Mouse (Mus musculus) large intestine, adult 2 months (tissue): ENCODE results near the gene Tfap2d. TPM values are rescaled to one million over a fixed set of nuclear protein-coding genes. Genes with fewer than 3 reads are reported as not detected.
A peak's percentile ranks its signal among the peaks of the same experiment; 100 is the strongest.

Source experiments
- DNase-seq: peaks from one replicate; pipeline ENCODE4 v3.0.0-alpha.2; 2012; ENCODE audit warnings: low read depth, low spot score
- WGBS: fragments of 180-500 bp; shearing (Covaris S2); methylation state at CpG from one replicate; pipeline ENCODE4 v1.1.7; 2018; 5-methylcytosine and 5-hydroxymethylcytosine counted together
- polyA plus RNA-seq: library from polyadenylated mRNA; depleted of rRNA; stranded (reverse); fragments of >200 nt; gene quantifications from 2 replicates; pipeline ENCODE4 v1.2.3, GENCODE M21; 2012; rRNA removed

Gene Tfap2d
- not detected in 2 replicates for polyA plus RNA-seq

DNA sequence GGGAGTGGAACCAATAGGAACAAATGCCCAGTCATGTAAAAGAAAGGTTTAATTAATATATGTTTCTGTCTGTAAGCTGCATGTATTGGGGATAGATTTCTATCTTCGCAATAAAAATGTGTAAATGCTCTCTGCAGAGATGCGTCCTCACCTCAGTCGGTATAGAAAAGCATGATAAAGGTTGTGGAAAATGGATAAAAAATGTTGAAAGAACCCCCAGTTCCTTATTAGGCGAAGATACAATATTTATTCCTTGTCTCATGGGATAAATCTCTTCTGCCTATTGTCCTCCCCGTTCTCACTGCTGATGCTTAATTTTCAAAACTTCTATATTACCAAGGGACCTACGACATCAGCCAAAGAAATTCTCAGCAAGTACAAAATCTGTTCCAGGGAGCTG is at the start of gene Tfap2d:
Gene Tfap2d (plus strand): TSS at position 392 of the 400 bp plus-strand sequence.
- 8% methylated on average over 6 of the region's 6 CpGs for WGBS
- no peak for DNase-seq

DNA sequence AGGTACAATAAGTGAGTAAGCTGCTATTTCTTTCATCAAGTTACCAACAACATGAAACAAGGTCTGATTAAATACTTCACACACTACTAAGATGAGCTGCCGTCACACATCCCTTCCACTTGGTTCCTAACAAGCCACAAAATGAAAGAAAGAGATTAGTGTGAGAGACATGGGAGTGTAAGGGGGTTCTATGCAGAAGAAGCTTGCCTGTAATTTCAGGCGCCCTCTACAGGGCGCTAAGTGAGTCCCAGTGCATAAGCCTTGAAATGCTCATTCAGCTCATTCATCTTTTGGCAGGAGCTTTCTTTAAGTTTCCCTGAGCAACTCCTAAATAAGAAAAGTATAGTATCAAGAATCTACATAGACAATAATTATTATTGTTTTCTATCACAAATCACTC is 46.5 kb upstream of the Tfap2d start:
- 23% methylated on average over 3 of the region's 3 CpGs for WGBS
- DNase-seq: no peak

DNA sequence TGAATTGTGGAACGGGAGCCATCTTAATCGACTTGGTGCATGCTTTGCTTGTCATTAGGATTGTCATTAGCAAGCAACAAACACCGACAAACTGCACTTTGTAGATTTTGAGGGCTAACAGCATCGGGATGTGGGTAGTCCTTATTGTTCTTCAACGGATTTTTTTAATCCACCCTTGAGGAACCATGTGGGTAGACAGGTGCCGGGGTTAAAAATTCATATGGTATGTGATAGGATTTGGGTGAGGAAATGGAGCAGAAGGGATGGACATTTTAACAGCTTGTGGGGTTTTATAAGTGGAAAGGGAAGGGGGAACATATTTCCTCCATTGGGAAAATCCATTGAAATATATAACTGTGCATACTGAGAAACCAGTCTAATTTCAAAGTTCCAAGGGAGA is 46.0 kb upstream of the Tfap2d start:
- 74% methylated on average over 6 of the region's 6 CpGs for WGBS
- DNase-seq: no peak

DNA sequence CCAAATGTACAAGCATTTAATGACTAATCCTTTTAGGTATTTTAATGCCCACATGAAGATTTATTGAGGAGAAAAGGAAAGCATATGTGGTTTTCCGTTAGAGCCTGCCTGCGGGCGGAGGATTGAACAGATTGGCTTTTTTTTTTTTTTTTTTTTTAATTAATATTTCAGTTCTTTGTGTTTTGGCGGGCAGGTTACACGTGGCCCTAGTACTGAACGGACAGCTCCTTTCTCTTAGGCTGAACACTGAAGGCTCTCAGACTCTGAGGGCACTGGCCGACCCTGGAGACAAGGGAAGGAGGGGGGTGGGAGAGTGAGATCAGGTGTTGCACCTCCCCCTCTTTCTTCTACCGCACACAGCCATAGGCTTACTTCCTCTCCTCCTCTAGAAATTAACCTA is 14.7 kb upstream of the Tfap2d start:
- 16% methylated on average over 8 of the region's 8 CpGs for WGBS
- DNase-seq: no peak

DNA sequence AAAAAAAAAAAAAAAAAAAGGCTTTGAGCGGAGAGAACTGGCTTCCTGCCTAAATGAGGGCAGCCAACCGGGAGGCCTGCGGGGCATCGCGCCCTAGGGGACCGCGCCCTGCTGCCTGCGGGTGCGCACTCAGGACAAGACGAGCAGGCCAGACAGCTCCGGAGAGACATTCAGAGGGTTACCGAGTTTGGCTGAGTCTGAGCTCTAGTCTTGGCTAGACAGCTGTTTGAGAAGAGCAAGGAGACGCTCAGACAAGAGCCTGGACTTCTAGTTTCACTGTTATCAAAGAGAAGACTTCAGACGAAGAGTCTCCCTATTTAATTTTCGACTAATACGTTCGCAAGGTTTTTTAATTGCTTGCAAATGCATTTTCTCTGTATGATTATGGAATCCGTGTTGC is 5.9 kb upstream of the Tfap2d start:
- WGBS: 3% methylated on average over 18 of the region's 18 CpGs

DNA sequence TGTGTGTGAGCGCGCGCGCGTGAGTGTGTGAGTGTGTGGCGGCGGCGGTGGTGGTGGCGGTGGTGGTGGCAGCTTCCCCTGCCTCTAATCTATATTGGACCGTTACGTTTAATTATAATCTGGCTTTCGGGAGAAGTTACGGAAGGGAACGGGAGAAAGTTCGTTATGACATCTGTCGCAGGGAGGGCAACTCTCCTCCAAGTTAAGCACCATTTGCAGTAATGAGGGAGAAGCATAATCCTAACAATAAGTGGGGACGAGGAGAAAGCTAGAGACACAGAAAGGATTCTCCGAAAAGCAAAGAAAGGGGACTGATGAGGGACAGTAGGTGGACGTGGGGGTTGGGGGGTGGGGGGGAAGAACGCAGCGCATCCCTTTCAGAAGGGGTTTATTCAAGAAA is 494 bp downstream of the Tfap2d start:
- no peak for DNase-seq
- 3% methylated on average over 21 of the region's 21 CpGs for WGBS

More for the DNA sequence above, 5.9 kb upstream of the Tfap2d start:
- DNase-seq: no peak

DNA sequence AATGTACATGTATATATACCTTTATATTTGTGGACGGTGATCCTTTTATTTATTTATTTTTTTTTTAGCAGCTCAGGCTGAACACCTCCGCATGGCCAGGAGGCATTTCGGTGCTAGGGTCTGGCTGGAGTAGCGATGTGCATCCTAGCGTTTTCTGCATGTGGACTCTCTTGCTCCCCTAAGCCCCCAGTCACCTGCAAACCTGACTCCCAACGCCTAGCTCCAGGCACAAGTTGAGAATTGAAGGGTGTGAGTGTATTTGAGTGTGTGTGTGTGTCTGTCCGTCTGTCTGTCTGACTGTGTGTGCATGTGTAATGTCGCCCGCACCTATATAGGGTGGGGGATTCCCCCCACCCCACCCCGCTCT is 937 bp downstream of the Tfap2d start:
- DNase-seq: no peak
- 5% methylated on average over 10 of the region's 10 CpGs for WGBS

DNA sequence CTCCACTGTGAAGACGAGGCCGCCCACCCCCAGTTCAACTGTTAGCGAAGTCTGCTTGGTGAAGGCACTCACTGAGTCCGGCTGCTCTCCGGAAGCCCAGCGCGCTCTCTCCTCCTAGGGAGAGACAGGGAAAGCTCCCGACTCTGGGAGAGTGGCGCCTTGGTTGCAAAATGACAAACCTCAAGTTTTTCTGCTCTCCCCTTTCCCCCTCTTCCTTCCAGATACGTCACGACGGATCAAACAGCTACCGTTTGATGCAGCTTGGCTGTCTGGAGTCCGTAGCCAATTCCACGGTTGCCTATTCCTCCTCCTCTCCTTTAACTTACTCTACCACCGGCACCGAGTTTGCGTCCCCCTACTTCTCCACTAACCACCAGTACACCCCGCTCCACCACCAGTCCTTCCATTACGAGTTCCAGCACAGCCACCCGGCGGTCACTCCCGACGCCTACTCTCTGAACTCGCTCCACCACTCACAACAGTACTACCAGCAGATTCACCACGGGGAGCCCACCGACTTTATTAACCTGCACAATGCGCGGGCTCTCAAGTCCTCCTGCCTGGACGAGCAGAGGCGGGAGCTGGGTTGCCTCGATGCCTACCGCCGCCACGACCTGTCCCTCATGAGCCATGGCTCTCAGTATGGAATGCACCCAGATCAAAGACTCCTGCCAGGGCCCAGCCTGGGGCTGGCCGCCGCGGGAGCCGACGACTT is 1.5 kb downstream of the Tfap2d start:
- DNase-seq: no peak
- WGBS: 3% methylated on average over 40 of the region's 40 CpGs

DNA sequence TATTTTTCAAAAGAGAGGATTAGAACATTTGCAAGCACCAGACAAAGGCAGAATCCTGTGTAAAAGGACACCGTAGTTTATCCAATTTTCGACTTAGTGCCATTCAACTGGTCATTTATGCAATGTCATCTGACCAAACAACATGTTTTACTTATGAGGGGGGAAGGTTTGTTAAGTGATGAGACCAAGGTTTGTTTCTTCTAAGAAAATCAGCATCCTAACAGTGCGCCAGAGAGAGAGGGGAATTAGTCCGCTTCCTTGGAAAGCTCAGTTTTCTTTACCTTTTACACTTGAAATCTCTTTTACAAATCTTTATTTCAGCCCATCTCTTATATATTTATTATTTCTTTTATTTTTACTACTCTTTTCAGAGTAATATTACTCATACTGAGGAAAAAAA is 3.6 kb downstream of the Tfap2d start:
- no peak for DNase-seq
- 8% methylated on average over 4 of the region's 4 CpGs for WGBS

DNA sequence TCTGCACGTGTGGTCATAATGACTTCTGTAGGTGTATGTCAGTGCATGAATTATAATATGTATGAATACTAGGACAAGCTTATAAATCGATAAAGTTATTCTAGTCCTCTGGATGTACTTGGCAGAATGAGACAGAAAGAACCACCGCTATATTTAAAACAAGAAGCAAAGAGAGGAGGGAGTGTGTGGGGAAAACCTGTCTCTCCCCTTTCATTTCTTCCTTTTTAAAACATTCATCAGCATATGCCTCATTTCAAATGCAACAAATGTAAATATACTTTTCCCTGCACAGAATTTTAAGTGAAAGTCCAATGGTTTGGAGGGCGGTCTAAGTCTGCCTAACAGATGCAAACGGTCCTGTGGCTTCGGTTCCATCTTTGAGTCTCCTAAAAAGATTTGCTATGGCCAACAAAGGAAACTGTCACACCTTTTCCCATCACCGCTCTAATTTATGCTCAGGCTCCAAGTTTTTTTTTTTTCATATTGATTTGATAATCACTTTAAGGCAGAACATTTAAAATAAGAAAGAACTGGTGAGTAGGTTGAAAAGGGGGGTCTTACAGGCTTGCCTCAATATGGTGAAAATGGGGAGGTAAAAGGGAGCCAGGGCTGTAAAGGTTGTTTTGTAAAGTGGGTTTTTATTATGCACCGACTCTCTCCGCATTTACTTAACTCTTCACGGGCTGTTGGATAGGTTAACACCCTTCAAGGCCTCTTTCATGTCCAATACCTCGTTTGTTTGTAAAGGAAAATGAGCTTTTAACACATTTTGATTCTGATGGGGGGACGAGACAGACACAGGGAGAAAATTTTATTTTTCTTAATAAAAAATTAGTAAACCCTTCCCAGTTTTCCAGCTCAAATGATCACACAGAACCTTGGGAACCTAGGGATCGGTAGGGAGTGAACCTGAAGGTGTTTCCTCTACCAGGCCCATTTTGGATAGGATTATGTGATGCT is 4.3 kb downstream of the Tfap2d start:
- WGBS: 3% methylated on average over 13 of the region's 13 CpGs
- no peak for DNase-seq

DNA sequence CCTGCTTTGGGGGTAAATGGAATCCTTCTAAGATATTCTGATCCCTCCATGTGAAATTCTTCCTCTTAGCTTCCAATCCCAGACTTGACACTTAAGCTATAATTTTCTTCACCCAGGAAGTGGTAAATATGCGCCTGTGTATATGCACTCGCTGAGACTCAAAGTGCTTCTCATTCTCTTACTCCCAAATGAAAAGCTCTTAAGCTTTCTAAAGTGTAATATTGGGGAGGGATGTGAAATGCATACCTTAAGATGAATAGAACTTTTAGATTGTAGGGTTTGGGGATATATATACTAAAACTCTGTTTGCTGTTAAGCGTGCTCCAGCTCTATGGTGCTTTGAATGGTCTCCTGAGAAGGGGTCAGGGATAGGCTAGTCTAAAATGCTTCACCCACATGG is 5.0 kb downstream of the Tfap2d start:
- WGBS: 5% methylated on average over 3 of the region's 3 CpGs
- no peak for DNase-seq

DNA sequence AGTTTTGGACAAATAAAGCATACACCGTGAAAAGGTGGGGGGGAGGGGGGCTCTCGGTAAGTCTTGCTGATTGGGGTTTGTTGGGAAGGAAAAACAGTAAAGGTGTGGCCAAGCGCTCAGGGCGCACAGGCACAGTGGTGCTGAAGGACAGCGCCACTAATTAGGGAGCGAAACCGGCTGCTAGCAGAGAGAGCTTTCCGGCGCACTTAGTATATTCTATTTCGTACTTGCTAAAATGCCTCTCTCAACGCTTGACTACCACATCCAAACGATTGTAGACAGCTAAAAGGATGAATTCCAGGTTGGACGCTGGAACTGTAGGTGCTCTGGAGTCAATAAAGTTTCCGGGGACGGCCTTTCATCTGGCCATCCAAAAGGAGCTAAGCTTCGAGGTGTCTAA is 6.9 kb downstream of the Tfap2d start:
- DNase-seq: no peak
- 5% methylated on average over 16 of the region's 16 CpGs for WGBS

DNA sequence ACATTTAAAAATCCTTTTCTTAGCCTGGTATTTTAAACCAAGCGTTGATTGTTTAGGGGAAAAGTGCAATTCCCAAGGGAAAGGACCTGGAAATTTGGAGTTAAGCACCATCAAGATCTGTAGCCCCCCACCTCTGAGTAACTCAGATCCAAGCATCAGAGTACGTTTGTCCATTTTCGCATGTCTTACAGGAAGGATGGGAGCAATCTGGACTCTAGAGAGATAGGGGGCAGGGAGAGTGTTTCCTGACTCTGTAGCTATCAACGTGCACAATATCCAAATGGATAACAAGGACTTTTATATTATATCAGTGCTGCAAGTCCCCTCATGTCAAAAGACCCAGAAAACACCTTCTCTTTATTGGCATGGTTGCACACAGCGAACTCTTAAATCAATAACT is 7.4 kb downstream of the Tfap2d start:
- no peak for DNase-seq
- 4% methylated on average over 5 of the region's 5 CpGs for WGBS

DNA sequence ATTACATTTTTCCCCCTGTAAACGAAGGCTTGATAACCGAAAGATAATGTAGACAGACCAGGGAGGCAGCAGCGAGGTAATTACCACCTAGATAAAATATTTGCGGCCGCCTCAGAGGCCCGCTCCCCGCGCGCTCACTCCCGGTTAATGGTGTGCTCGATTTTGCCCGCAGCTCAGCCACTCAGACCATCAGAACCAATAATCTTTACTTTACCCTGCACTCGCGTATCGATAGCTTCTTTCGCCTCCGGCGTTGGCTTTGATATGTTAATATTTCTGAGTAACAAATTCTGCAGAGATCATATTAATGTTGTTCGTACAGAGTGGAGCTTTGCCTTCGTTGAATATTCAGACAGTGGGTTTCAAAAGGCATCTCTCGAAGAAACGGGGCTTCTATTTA is 8.2 kb downstream of the Tfap2d start:
- WGBS: 4% methylated on average over 22 of the region's 22 CpGs

DNA sequence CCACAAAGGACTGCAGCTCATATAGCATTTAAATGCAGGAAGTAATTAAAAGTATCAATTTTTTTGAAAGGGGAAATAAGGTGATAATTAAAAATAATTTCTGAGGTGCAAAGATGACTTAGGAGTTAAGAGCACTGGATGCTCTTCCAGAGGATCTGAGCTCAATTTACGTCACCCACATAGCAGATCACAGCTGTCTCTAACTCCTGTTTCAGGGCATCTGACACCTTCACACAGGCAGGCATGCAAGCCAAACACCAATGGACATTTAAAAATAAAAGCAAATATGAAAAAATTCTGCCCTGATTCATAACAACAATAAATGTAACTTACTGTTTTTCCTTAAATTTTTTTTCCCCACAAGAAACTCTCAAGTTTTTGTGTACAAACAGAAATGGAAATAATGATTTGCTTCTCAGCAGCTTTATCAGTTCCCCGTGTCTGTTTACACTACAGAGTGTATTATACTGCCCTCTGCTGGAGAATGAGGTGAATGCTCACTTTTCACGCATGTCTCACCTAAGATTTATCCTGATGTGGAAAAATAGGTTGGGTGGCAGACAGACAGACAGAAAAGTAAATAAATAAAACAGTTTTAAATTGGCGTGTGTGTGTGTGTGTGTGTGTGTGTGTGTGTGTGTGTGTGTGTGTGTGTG is 76.0 kb downstream of the Tfap2d start:
- WGBS: 6% methylated on average over 4 of the region's 4 CpGs
- peak; percentile 2 for DNase-seq

More for the DNA sequence above, 8.2 kb downstream of the Tfap2d start:
- no peak for DNase-seq

DNA sequence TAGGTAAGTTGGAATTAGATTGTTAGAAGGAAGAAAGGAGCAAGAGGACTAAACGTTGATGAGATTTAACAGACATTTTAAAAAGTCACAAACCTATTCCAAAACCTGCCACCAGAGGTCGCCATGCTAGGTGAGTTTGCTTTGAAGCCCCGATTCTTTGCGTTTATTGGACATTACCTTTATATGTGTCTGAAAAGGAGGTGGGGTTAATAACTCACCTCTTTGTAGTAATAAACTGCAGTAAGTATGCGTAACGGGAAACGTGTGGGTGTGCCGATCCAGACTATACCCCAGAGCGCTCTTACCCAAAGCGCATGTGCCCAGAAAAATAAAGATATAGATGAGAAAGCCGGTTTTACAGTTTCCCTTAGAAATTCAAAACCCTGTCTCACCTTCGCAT is 102.8 kb downstream of the Tfap2d start:
- DNase-seq: no peak
- 5% methylated on average over 12 of the region's 12 CpGs for WGBS

DNA sequence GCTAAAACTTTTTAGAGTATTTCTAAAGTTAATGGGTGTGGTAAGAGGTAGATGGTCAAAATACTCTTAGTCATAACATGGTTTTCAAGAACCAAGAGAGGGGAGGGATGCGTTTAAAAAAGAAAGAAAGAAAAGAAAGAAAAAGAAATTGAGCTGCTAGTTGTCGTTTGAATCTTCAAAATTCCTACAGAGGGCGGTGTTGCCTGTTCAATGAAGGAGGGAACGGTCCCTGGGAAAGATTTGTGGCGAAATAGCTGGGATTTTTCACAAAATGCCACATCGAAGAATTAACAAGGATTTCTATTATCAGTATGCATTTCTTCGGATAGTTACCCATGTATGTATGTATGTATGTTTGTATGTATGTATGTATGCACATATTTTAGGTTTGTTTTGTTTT is 103.4 kb downstream of the Tfap2d start:
- 4% methylated on average over 7 of the region's 7 CpGs for WGBS
- no peak for DNase-seq

DNA sequence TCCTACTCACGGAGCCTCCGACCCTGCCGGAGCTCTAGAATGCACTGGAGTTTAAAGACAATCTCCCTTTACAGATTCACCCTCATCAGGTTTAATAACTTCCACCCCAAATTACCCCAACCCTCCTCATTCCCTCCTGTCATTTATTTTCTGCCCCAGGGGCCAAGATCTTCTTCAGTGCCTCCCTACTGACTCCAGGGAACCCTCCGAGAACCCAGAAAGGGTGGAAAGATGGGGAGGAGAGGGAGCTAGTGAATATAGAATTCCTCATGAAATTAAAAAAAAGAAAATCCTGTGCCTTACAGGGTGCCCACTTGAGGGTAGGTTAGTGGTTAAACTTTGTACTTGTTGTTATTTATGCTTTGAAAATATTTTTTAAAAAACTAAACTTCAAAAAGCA is 104.8 kb downstream of the Tfap2d start:
- DNase-seq: no peak
- WGBS: 4% methylated on average over 4 of the region's 4 CpGs

DNA sequence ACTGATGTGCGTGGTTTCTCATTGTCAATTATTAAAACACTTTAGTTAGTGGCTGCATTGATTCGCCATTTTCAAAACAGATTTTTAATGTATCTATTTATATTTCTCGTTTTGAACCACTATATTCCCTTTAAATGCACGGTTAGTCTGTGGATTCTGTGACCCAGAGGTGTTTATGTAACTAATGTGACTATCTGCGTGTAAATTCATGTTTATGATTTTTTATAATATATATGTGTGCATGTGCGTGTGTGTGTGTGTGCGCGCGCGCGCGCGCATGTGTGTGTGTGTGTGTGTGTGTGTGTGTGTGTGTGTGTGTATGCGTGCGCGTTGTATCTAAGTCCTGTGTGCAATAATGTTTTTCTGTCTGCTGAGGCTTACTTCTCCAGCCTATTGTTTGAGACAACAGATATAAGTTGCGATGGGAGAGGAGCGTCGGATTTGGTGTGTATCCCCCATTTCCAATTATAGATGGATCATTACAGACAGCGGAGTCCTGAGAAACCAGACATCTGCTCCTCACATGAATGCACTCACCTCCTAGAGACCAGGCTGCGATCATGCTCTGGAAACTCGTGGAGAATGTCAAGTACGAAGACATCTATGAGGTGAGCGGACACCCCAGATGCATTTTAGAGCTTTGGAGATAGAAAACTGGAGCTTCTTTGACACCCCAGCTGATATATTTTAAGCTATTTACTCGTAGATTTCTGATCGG is 106.0 kb downstream of the Tfap2d start, which contains the start of gene Tfap2b:
Gene Tfap2b (plus strand): TSS at position 274 of the 718 bp plus-strand sequence.
- DNase-seq: no peak
- WGBS: 6% methylated on average over 26 of the region's 26 CpGs

DNA sequence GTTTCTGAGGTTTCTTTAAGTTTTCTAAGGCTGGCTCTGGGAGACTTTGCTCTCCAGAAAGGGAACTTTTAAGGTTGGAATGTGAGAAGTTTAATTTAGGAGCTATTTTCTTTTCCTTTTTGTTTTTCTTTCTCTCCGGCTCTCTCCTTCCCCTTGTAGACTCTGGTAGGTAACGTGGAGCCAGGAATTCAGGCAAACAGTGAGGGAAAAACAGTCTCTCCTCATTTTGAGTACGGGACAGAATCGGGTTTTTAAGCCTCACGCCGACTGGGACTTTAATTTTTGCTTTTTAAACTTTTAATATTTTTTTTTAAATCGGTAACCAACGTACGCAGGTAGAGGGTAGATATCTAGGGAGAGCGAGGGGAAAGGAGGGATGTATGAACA is 106.5 kb downstream of the Tfap2d start:
- WGBS: 3% methylated on average over 10 of the region's 10 CpGs
- DNase-seq: no peak
